9 mouse cellular contexts compared by ENCODE assay signal in genomic region chr7:113210441-113210840, GRCm38 (mm10). TPM values are rescaled to one million over a fixed set of nuclear protein-coding genes. Genes with fewer than 3 reads are reported as not detected.
DNase-seq lines count a peak whose midpoint lies in the region; ATAC-seq and TF ChIP-seq lines count a peak whose summit lies in the region.
"Had no signal": no experiment of that assay in that cellular context is flagged by ENCODE, and none has a peak within 500 bp of the region (broad histone marks: within the 10 kb centered on the region; RNA-seq: fewer than 3 reads in every experiment).

No protein-coding gene starts in this region.

- no peak overlapping the region for H3K4me3 ChIP-seq in cerebellum, adult 2 months (replicated peaks; ENCODE audit: insufficient read depth, low read depth, low read length)
- H3K4me3 ChIP-seq: liver, embryonic 13.5 days had no signal

- H3K27me3 ChIP-seq in cerebellum, adult 2 months (ENCODE audit: control insufficient read depth, insufficient read depth, low read length), result no peaks in the 10 kb centered on the region

- ATAC-seq in megakaryocyte, adult 5-6 weeks (ENCODE audit: poor library complexity, severe bottlenecking), result no peak

- no peak for TF ChIP-seq CTCF in cerebellum, adult 2 months (IDR thresholded peaks at IDR 0.05; ENCODE audit: borderline replicate concordance, insufficient read depth, low read depth, low read length)

- H3K4me1 ChIP-seq in cerebellum, adult 2 months (ENCODE audit: control insufficient read depth, insufficient read depth, low read length), result peaks cover 23% of the 10 kb centered on the region

- no peak overlapping the region for H3K27ac ChIP-seq in cerebellum, adult 2 months (ENCODE audit: insufficient read depth, low read length)
- H3K27ac ChIP-seq: liver, embryonic 13.5 days had no signal

- TF ChIP-seq POLR2A in cerebellum, adult 2 months (IDR thresholded peaks at IDR 0.05; ENCODE audit: borderline replicate concordance, insufficient read depth, low read length), result no peak

- peak; percentile 27 for DNase-seq in layer of hippocampus, adult 9-11 months
- no peak for DNase-seq in layer of hippocampus, adult 11-12 months (ENCODE audit: low spot score)
- peak; percentile 7 for DNase-seq in NIH3T3 (ENCODE audit: low read depth)
- peak; percentile 66 to 70 for DNase-seq in cerebellum, adult 2 months
- peak; percentile 25 to 51 for DNase-seq in lung, postnatal 4 days
- DNase-seq in urinary bladder, postnatal 14 days (ENCODE audit: low spot score), result no peak
- DNase-seq: liver, embryonic 13.5 days; right cerebral cortex, postnatal 25 days had no signal

- 3% methylated on average over 4 of the region's 4 CpGs for WGBS in cerebellum, adult 2 months

RNA-seq across cellular contexts. Expression of gene Arntl, which starts 3.2 kb away (rescaled TPM):
- 28.4 and 34.8 TPM in 2 replicates for polyA plus RNA-seq in cerebellum, adult 2 months (2012; rRNA removed)
- 7.3 and 8.9 TPM in 2 replicates for total RNA-seq in megakaryocyte, adult 5-6 weeks (2015)
- 8.3 and 9.5 TPM in 2 replicates for total RNA-seq in megakaryocyte, adult 5-6 weeks (2017)

Comparison
In these comparisons a context has a peak if more than half of its experiments do, and no peak if none do; other contexts are left out.
1. DNase-seq: peak in layer of hippocampus, adult 9-11 months (single experiment), NIH3T3 (single experiment), cerebellum, adult 2 months (2 of 2) and lung, postnatal 4 days (2 of 2); none in layer of hippocampus, adult 11-12 months (single experiment) and urinary bladder, postnatal 14 days (single experiment).